Mouse (Mus musculus): ENCODE results near the gene Dnm3. TPM values are rescaled to one million over a fixed set of nuclear protein-coding genes. Genes with fewer than 3 reads are reported as not detected.

The Dnm3 gene
- total and polyA plus RNA-seq, 3 experiments, result 1.5 to 7.8 (median 5.9) TPM

GRCm38 (mm10) chr1:162224061-162224460, 253.8 kb downstream of the Dnm3 start:
- intact Hi-C loops (cut with DNase I), result no loop called here
- DNase-seq, result no peak
- 79% methylated on average over 3 of the region's 3 CpGs for WGBS
- no peak for TF ChIP-seq CTCF (IDR thresholded peaks at IDR 0.05)
- TF ChIP-seq EP300 (IDR thresholded peaks at IDR 0.05; ENCODE audit: insufficient read depth, low read depth, low read length), result no peak
- TF ChIP-seq POLR2A (IDR thresholded peaks at IDR 0.05; ENCODE audit: insufficient read depth, low read depth, low read length), result no peak
- no peaks in the 10 kb centered on the region for H3K79me2 ChIP-seq (replicated peaks; ENCODE audit: control insufficient read depth, insufficient read depth, low read length)
- no peaks in the 10 kb centered on the region for H3K27me3 ChIP-seq (ENCODE audit: control insufficient read depth, insufficient read depth, low read length)
- H3K4me3 ChIP-seq, result no peak overlapping the region
- no peak overlapping the region for H3K27ac ChIP-seq
- H3K36me3 ChIP-seq (ENCODE audit: control insufficient read depth, insufficient read depth, low read length), result peaks cover 2% of the 10 kb centered on the region
- H3K9ac ChIP-seq (ENCODE audit: low read depth, low read length), result no peak overlapping the region
- H3K4me1 ChIP-seq (ENCODE audit: control insufficient read depth, insufficient read depth, low read length), result peaks cover 4% of the 10 kb centered on the region; the same call in 1 of the 2 replicates

GRCm38 (mm10) chr1:162223258-162223940, 254.4 kb downstream of the Dnm3 start:
- H3K27ac ChIP-seq, result no peak overlapping the region
- H3K9ac ChIP-seq (ENCODE audit: low read depth, low read length), result no peak overlapping the region
- H3K79me2 ChIP-seq (replicated peaks; ENCODE audit: control insufficient read depth, insufficient read depth, low read length), result no peaks in the 10 kb centered on the region
- intact Hi-C loops (cut with DNase I), result no loop called here
- no peaks in the 10 kb centered on the region for H3K27me3 ChIP-seq (ENCODE audit: control insufficient read depth, insufficient read depth, low read length)
- H3K4me1 ChIP-seq (ENCODE audit: control insufficient read depth, insufficient read depth, low read length), result peaks cover 4% of the 10 kb centered on the region; the same call in 1 of the 2 replicates
- DNase-seq, result no peak
- WGBS, result 77% methylated on average over 8 of the region's 8 CpGs
- no peak overlapping the region for H3K4me3 ChIP-seq
- TF ChIP-seq CTCF (IDR thresholded peaks at IDR 0.05) (no peak), EP300 (IDR thresholded peaks at IDR 0.05; ENCODE audit: insufficient read depth, low read depth, low read length) (no peak)
- peaks cover 2% of the 10 kb centered on the region for H3K36me3 ChIP-seq (ENCODE audit: control insufficient read depth, insufficient read depth, low read length)

- no peak for TF ChIP-seq CTCF (IDR thresholded peaks at IDR 0.05)
- Histone ChIP-seq H3K27ac (no peak overlapping the region), H3K4me1 (ENCODE audit: control insufficient read depth, insufficient read depth, low read length) (peaks cover 4% of the 10 kb centered on the region; the same call in 1 of the 2 replicates), H3K4me3 (no peak overlapping the region), H3K9ac (ENCODE audit: low read depth, low read length) (no peak overlapping the region), H3K79me2 (replicated peaks; ENCODE audit: control insufficient read depth, insufficient read depth, low read length) (no peaks in the 10 kb centered on the region), H3K36me3 (ENCODE audit: control insufficient read depth, insufficient read depth, low read length) (peaks cover 2% of the 10 kb centered on the region), H3K27me3 (ENCODE audit: control insufficient read depth, insufficient read depth, low read length) (no peaks in the 10 kb centered on the region)
- intact Hi-C loops (cut with DNase I), result no loop called here
- DNase-seq, result no peak
These were observed 255.5 kb downstream of the Dnm3 start for GRCm38 (mm10) chr1:162222353-162222752.

- TF ChIP-seq EP300 (IDR thresholded peaks at IDR 0.05; ENCODE audit: insufficient read depth, low read depth, low read length), result no peak
- TF ChIP-seq POLR2A (IDR thresholded peaks at IDR 0.05; ENCODE audit: insufficient read depth, low read depth, low read length), result no peak
- TF ChIP-seq CTCF (IDR thresholded peaks at IDR 0.05), result no peak
- Histone ChIP-seq H3K4me1 (ENCODE audit: control insufficient read depth, insufficient read depth, low read length) (peaks cover 4% of the 10 kb centered on the region; the same call in 1 of the 2 replicates), H3K79me2 (replicated peaks; ENCODE audit: control insufficient read depth, insufficient read depth, low read length) (no peaks in the 10 kb centered on the region), H3K4me3 (no peak overlapping the region), H3K27me3 (ENCODE audit: control insufficient read depth, insufficient read depth, low read length) (no peaks in the 10 kb centered on the region), H3K27ac (no peak overlapping the region), H3K36me3 (ENCODE audit: control insufficient read depth, insufficient read depth, low read length) (peaks cover 2% of the 10 kb centered on the region), H3K9ac (ENCODE audit: low read depth, low read length) (no peak overlapping the region)
- no peak for DNase-seq
- intact Hi-C loops (cut with DNase I), result no loop called here
- WGBS, result 16% methylated on average over 4 of the region's 4 CpGs
These were observed 256.0 kb downstream of the Dnm3 start for GRCm38 (mm10) chr1:162221801-162222301.

GRCm38 (mm10) chr1:162220891-162221290, 256.9 kb downstream of the Dnm3 start:
- no peak overlapping the region for H3K9ac ChIP-seq (ENCODE audit: low read depth, low read length)
- no peak for DNase-seq
- peaks cover 2% of the 10 kb centered on the region for H3K36me3 ChIP-seq (ENCODE audit: control insufficient read depth, insufficient read depth, low read length)
- H3K27me3 ChIP-seq (ENCODE audit: control insufficient read depth, insufficient read depth, low read length), result no peaks in the 10 kb centered on the region
- TF ChIP-seq POLR2A (IDR thresholded peaks at IDR 0.05; ENCODE audit: insufficient read depth, low read depth, low read length) (no peak), CTCF (IDR thresholded peaks at IDR 0.05) (no peak)
- peak overlapping the region; percentile 13; the same call in 1 of the 2 replicates for H3K27ac ChIP-seq
- intact Hi-C loops (cut with DNase I), result no loop called here
- peaks cover 4% of the 10 kb centered on the region for H3K4me1 ChIP-seq (ENCODE audit: control insufficient read depth, insufficient read depth, low read length)
- H3K79me2 ChIP-seq (replicated peaks; ENCODE audit: control insufficient read depth, insufficient read depth, low read length), result no peaks in the 10 kb centered on the region
- no peak overlapping the region for H3K4me3 ChIP-seq

- Histone ChIP-seq H3K9ac (ENCODE audit: low read depth, low read length) (no peak overlapping the region), H3K27me3 (ENCODE audit: control insufficient read depth, insufficient read depth, low read length) (no peaks in the 10 kb centered on the region), H3K36me3 (ENCODE audit: control insufficient read depth, insufficient read depth, low read length) (peaks cover 2% of the 10 kb centered on the region), H3K79me2 (replicated peaks; ENCODE audit: control insufficient read depth, insufficient read depth, low read length) (no peaks in the 10 kb centered on the region), H3K4me1 (ENCODE audit: control insufficient read depth, insufficient read depth, low read length) (peaks cover 6% of the 10 kb centered on the region), H3K27ac (peak overlapping the region; percentile 86), H3K4me3 (no peak overlapping the region)
- no peak for TF ChIP-seq POLR2A (IDR thresholded peaks at IDR 0.05; ENCODE audit: insufficient read depth, low read depth, low read length)
- DNase-seq, result no peak
- intact Hi-C loops (cut with DNase I), result loop anchor here (5.0 kb wide), 1 partner anchor 217 kb away; no protein-coding TSS in a partner anchor
- 74% methylated on average over 1 of the region's 1 CpGs for WGBS
These were observed 258.1 kb downstream of the Dnm3 start for GRCm38 (mm10) chr1:162219781-162220180.

All from heart, adult 2 months (tissue).